Mouse (Mus musculus): ENCODE measurements around the gene Wscd2. TPM values are rescaled to one million over a fixed set of nuclear protein-coding genes. Genes with fewer than 3 reads are reported as not detected.
A peak's percentile ranks its signal among the peaks of the same experiment; 100 is the strongest.

The Wscd2 gene
- polyA plus RNA-seq, 1 experiment from 2014 or later, result 5.7 TPM

DNA sequence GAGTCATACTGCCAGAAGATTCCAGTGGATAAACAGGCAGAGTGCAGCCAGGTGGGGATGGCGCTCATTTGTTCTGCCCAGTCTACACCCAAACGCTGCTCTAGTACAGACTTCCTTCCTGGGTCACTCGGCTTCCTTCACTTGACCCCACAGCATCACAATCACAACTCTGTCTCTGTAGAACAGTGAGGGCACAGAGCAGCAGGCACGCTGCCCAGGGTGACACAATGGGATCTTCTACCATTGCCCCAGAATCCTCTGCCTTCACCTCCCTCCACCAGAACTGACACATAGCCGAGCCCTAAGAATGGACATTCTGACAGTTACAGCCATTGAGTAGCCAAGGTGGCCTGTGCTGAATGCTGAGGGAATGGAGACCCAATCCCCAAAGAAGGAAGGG lies 20.3 kb upstream of the Wscd2 start:
- no peaks in the 10 kb centered on the region; the same call in 1 of the 2 replicates for H3K4me1 ChIP-seq (replicated peaks; ENCODE audit: control insufficient read depth, insufficient read depth)
- no peak overlapping the region for H3K9ac ChIP-seq (ENCODE audit: low read length)
- no peaks in the 10 kb centered on the region for H3K27me3 ChIP-seq (ENCODE audit: control insufficient read depth, insufficient read depth, low read length)
- H3K36me3 ChIP-seq (ENCODE audit: control insufficient read depth, insufficient read depth, low read length), result no peaks in the 10 kb centered on the region
- H3K27ac ChIP-seq (replicated peaks), result no peak overlapping the region
- no peaks in the 10 kb centered on the region for H3K9me3 ChIP-seq (ENCODE audit: control insufficient read depth, low read length)
- ATAC-seq (ENCODE audit: low FRiP score, low TSS enrichment), result no peak
- TF ChIP-seq CTCF (IDR thresholded peaks at IDR 0.05; ENCODE audit: low read depth), result no peak
- TF ChIP-seq EP300 (optimal IDR thresholded peaks at IDR 0.05), result no peak
- no peak overlapping the region for H3K4me2 ChIP-seq (replicated peaks; ENCODE audit: low read depth)
- DNase-seq (ENCODE audit: low spot score), result no peak
- WGBS, result 78% methylated on average over 5 of the region's 5 CpGs
- no peak overlapping the region for H3K4me3 ChIP-seq (ENCODE audit: low read depth, low read length)

DNA sequence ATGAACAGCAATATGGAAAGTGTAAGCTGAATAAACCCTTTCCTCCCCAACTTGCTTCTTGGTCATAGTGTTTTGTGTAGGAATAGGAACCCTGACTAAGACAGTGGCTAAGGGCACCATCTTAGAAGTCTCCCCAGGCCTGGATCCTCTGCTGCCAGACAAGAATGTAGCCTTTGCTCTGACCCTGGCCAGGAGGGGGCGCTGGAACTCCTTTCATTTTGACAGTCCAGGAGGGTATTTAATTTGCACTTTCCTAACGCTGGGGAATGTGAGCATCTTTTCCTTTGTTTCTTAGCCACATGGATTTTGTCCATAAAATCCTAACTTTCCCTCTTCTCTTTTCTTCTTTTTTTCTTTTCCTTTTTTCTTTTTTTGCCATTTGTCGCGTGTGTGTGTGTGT lies 18.7 kb upstream of the Wscd2 start:
- Histone ChIP-seq H3K36me3 (ENCODE audit: control insufficient read depth, insufficient read depth, low read length) (no peaks in the 10 kb centered on the region), H3K27me3 (ENCODE audit: control insufficient read depth, insufficient read depth, low read length) (no peaks in the 10 kb centered on the region), H3K9ac (ENCODE audit: low read length) (no peak overlapping the region), H3K4me3 (ENCODE audit: low read depth, low read length) (no peak overlapping the region), H3K4me1 (replicated peaks; ENCODE audit: control insufficient read depth, insufficient read depth) (no peaks in the 10 kb centered on the region; the same call in 1 of the 2 replicates), H3K9me3 (ENCODE audit: control insufficient read depth, low read length) (no peaks in the 10 kb centered on the region), H3K27ac (replicated peaks) (no peak overlapping the region), H3K4me2 (replicated peaks; ENCODE audit: low read depth) (no peak overlapping the region)
- ATAC-seq (ENCODE audit: low FRiP score, low TSS enrichment), result no peak
- WGBS, result 53% methylated on average over 4 of the region's 4 CpGs
- TF ChIP-seq CTCF (IDR thresholded peaks at IDR 0.05; ENCODE audit: low read depth) (peak; percentile 76), EP300 (optimal IDR thresholded peaks at IDR 0.05) (no peak)
- peak; percentile 68 for DNase-seq (ENCODE audit: low spot score)

DNA sequence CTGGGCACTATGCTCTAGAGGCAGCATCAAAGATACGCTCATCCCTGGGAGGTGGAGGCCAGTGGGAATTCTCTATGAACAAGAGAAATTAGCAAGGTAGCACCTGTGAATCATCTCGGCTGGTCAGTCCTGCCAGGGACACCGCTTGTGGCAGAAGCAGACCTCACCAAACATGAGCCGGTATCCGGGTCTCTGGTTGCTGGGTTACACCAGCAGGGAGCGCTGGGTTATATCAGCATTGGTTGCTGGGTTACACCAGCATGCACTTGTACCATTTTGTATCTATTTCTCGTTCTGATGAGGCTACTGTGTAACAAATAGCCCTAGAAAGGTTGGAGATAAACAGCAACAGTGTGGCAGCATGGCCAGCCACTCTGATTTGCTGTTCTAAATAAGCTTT lies 17.8 kb upstream of the Wscd2 start:
- H3K27ac ChIP-seq (replicated peaks), result no peak overlapping the region
- no peaks in the 10 kb centered on the region for H3K27me3 ChIP-seq (ENCODE audit: control insufficient read depth, insufficient read depth, low read length)
- no peaks in the 10 kb centered on the region for H3K9me3 ChIP-seq (ENCODE audit: control insufficient read depth, low read length)
- DNase-seq (ENCODE audit: low spot score) (no peak), ATAC-seq (ENCODE audit: low FRiP score, low TSS enrichment) (no peak)
- no peaks in the 10 kb centered on the region; the same call in 1 of the 2 replicates for H3K4me1 ChIP-seq (replicated peaks; ENCODE audit: control insufficient read depth, insufficient read depth)
- WGBS, result 67% methylated on average over 7 of the region's 7 CpGs
- H3K4me3 ChIP-seq (ENCODE audit: low read depth, low read length), result no peak overlapping the region
- H3K36me3 ChIP-seq (ENCODE audit: control insufficient read depth, insufficient read depth, low read length), result no peaks in the 10 kb centered on the region
- TF ChIP-seq CTCF (IDR thresholded peaks at IDR 0.05; ENCODE audit: low read depth), result peak; percentile 18; the same call in 1 of the 2 replicates
- TF ChIP-seq EP300 (optimal IDR thresholded peaks at IDR 0.05), result no peak
- no peak overlapping the region for H3K4me2 ChIP-seq (replicated peaks; ENCODE audit: low read depth)
- H3K9ac ChIP-seq (ENCODE audit: low read length), result no peak overlapping the region

DNA sequence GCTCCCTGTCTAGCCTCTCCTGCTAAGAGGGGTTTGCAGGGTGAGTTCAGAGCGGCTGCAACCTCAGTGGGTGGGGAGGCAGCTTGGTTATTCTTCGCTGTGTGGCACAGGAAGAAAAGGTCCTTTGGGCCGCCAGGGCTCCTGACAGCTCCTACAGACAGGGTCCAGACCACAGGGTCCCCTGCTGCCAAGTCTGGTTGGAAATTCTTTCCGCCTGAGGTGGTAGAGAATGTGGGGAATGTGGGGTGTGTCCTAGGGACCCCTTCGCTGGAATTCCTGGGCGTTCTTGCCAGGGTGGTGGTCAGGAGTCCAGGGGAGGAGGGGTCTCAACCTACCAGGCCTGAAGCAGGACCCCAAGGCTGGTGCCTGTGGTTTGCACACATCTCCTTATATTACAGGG lies 13.3 kb upstream of the Wscd2 start:
- no peak for TF ChIP-seq EP300 (optimal IDR thresholded peaks at IDR 0.05)
- no peak for TF ChIP-seq CTCF (IDR thresholded peaks at IDR 0.05; ENCODE audit: low read depth)
- Histone ChIP-seq H3K27me3 (ENCODE audit: control insufficient read depth, insufficient read depth, low read length) (no peaks in the 10 kb centered on the region), H3K4me2 (replicated peaks; ENCODE audit: low read depth) (no peak overlapping the region), H3K27ac (replicated peaks) (peak overlapping the region; percentile 49; the same call in 1 of the 2 replicates), H3K9ac (ENCODE audit: low read length) (no peak overlapping the region), H3K4me3 (ENCODE audit: low read depth, low read length) (no peak overlapping the region), H3K4me1 (replicated peaks; ENCODE audit: control insufficient read depth, insufficient read depth) (no peaks in the 10 kb centered on the region), H3K36me3 (ENCODE audit: control insufficient read depth, insufficient read depth, low read length) (no peaks in the 10 kb centered on the region), H3K9me3 (ENCODE audit: control insufficient read depth, low read length) (no peaks in the 10 kb centered on the region)
- peak; percentile 15 for DNase-seq (ENCODE audit: low spot score)
- ATAC-seq (ENCODE audit: low FRiP score, low TSS enrichment), result no peak
- 25% methylated on average over 6 of the region's 6 CpGs for WGBS

DNA sequence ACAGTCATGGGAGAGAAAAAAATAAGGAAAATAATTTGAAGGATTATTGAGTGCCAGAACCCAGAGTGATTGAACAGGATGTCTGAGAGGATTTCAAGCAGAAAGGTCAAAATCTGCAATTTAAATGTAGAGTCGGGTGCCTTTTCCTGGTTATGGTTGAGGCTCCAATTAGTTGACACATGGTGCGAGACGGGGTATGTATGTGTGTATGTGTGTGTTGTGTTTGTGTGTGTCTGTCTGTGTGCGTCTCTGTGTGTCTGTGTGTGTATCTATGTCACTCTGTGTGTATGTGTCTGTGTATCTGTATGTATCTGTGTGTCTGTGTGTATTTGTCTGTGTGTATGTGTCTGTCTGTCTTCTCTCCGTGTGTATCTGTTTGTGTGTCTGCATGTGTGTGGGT lies 11.1 kb upstream of the Wscd2 start:
- DNase-seq (ENCODE audit: low spot score) (no peak), ATAC-seq (ENCODE audit: low FRiP score, low TSS enrichment) (no peak)
- WGBS, result 86% methylated on average over 5 of the region's 5 CpGs
- Histone ChIP-seq H3K36me3 (ENCODE audit: control insufficient read depth, insufficient read depth, low read length) (no peaks in the 10 kb centered on the region), H3K4me2 (replicated peaks; ENCODE audit: low read depth) (no peak overlapping the region), H3K27ac (replicated peaks) (no peak overlapping the region), H3K9me3 (ENCODE audit: control insufficient read depth, low read length) (no peaks in the 10 kb centered on the region), H3K4me1 (replicated peaks; ENCODE audit: control insufficient read depth, insufficient read depth) (no peaks in the 10 kb centered on the region), H3K9ac (ENCODE audit: low read length) (no peak overlapping the region), H3K27me3 (ENCODE audit: control insufficient read depth, insufficient read depth, low read length) (no peaks in the 10 kb centered on the region), H3K4me3 (ENCODE audit: low read depth, low read length) (no peak overlapping the region)
- TF ChIP-seq EP300 (optimal IDR thresholded peaks at IDR 0.05), result no peak
- TF ChIP-seq CTCF (IDR thresholded peaks at IDR 0.05; ENCODE audit: low read depth), result no peak

DNA sequence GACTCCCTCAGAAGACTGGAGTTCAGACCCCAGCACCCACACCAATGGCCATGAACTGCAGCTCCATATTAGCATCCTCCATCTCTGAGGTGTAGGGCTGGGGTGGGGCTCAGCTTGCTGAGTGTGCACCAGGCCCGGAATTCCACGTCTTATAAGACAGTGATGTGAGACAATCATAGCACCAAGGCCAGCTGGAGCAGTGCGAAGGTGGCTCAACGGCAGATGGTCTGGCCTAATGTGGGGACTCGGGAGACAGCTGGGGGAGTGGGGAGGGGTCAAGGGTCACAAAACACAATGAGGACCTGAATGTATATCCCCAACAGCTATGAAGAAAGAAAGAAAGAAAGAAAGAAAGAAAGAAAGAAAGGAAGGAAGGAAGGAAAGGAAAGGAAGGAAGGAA lies 9.7 kb upstream of the Wscd2 start:
- TF ChIP-seq EP300 (optimal IDR thresholded peaks at IDR 0.05) (no peak), CTCF (IDR thresholded peaks at IDR 0.05; ENCODE audit: low read depth) (no peak)
- no peak overlapping the region for H3K4me2 ChIP-seq (replicated peaks; ENCODE audit: low read depth)
- no peak overlapping the region for H3K4me3 ChIP-seq (ENCODE audit: low read depth, low read length)
- no peak overlapping the region for H3K27ac ChIP-seq (replicated peaks)
- H3K4me1 ChIP-seq (replicated peaks; ENCODE audit: control insufficient read depth, insufficient read depth), result no peaks in the 10 kb centered on the region
- ATAC-seq (ENCODE audit: low FRiP score, low TSS enrichment) (no peak), DNase-seq (ENCODE audit: low spot score) (no peak)
- H3K27me3 ChIP-seq (ENCODE audit: control insufficient read depth, insufficient read depth, low read length), result no peaks in the 10 kb centered on the region
- H3K9me3 ChIP-seq (ENCODE audit: control insufficient read depth, low read length), result no peaks in the 10 kb centered on the region
- H3K9ac ChIP-seq (ENCODE audit: low read length), result no peak overlapping the region
- WGBS, result 62% methylated on average over 5 of the region's 5 CpGs
- no peaks in the 10 kb centered on the region for H3K36me3 ChIP-seq (ENCODE audit: control insufficient read depth, insufficient read depth, low read length)

All from stomach, postnatal 0 days (tissue).